Mouse (Mus musculus): Measurements from ENCODE around the gene C730034F03Rik.

- no peak for TF ChIP-seq CTCF (IDR thresholded peaks at IDR 0.05; ENCODE audit: control insufficient read depth, insufficient read depth, insufficient replicate concordance, low read depth, low read length)
- TF ChIP-seq POLR2A (IDR thresholded peaks at IDR 0.05; ENCODE audit: control insufficient read depth, low read depth, low read length) = no peak
Observed at GRCm38 (mm10) chr15:89404831-89405623, 24.4 kb upstream of the C730034F03Rik start.

All from testis, adult 2 months (tissue).